Mouse (Mus musculus) lung, embryonic 15.5 days (tissue): ENCODE data around the gene Fam155a. TPM values are rescaled to one million over a fixed set of nuclear protein-coding genes. Genes with fewer than 3 reads are reported as not detected.

ENCODE experiments used
- ATAC-seq: fragments of 200-750 bp; cut with Nextera tagmentation; 2 replicates; pipeline ENCODE4 v1.8.0; 2017; ENCODE audit warnings: moderate number of reproducible peaks, borderline replicate concordance; ENCODE audit not compliant: low FRiP score, low TSS enrichment; ENCODE audit errors: extremely low read depth
- H3K27ac ChIP-seq: fragments of 300-500 bp; sonication (generic); 2 replicates; pipeline ENCODE4 v1.5.1; 2015; ENCODE audit warnings: moderate library complexity, mild to moderate bottlenecking, inconsistent platforms
- H3K27me3 ChIP-seq: fragments of 300-500 bp; sonication (generic); 2 replicates; pipeline ENCODE4 v1.6.1; 2015; ENCODE audit warnings: inconsistent platforms
- H3K36me3 ChIP-seq: fragments of 300-500 bp; sonication (generic); 2 replicates; pipeline ENCODE4 v1.6.1; 2015; ENCODE audit warnings: inconsistent platforms
- H3K4me1 ChIP-seq: fragments of 300-500 bp; sonication (generic); 2 replicates; pipeline ENCODE4 v1.6.1; 2015; ENCODE audit warnings: inconsistent platforms
- H3K4me2 ChIP-seq: fragments of 300-500 bp; sonication (generic); 2 replicates; pipeline ENCODE4 v1.6.1; 2015; ENCODE audit warnings: inconsistent platforms, mild to moderate bottlenecking, moderate library complexity
- H3K4me3 ChIP-seq: fragments of 300-500 bp; sonication (generic); 2 replicates; pipeline ENCODE4 v1.5.1; 2015; ENCODE audit warnings: mild to moderate bottlenecking, inconsistent platforms
- H3K9ac ChIP-seq: fragments of 300-500 bp; sonication (generic); 2 replicates; pipeline ENCODE4 v1.6.1; 2015; ENCODE audit warnings: inconsistent platforms
- H3K9me3 ChIP-seq: fragments of 300-500 bp; sonication (generic); 2 replicates; pipeline ENCODE4 v1.6.1; 2016; ENCODE audit warnings: inconsistent platforms
- WGBS: fragments of 180-500 bp; shearing (Covaris S2); methylation state at CpG from one replicate; pipeline ENCODE4 v1.1.7; 2015; 5-methylcytosine and 5-hydroxymethylcytosine counted together
- polyA plus RNA-seq: library from polyadenylated mRNA; unstranded; fragments of >200 nt; fragmentation: Nextera tagmentation; extraction: Ambion mirVana; gene quantifications from 2 replicates; pipeline ENCODE4 v1.2.1, GENCODE M21; 2015

Gene Fam155a
- polyA plus RNA-seq, 1 experiment from 2014 or later, result 0.15 TPM

DNA sequence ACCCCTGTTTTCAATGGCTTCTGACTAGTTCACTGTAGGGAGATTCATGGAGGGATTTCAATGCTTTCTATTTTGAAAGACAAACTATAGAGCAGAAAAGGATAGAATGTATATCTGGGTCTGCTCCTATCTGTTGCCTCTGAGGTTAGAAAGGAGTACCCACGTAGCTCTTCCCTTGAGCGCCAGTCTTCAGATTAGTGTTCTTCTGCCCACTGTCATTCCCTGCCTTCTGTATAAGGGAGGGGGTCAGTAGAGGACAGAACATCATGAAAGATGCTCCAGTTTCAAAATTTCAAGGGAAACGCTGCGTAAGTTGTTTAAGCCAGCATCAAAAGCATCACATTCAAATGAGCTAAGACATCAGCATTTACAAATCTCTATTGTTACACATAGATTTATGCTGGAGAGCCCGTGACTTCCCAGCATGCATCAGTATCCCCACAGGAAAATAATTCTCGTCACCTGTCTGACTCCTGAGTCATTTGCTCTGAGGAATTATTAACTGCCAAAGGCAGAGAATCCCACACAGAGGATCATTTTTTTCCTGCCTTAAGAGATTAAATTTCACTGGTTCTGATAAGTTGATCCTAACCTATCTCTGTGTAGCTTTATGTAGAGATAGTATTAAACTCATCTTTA is 223.9 kb downstream of the Fam155a start:
- 64% methylated on average over 6 of the region's 6 CpGs for WGBS
- no peak overlapping the region for H3K9ac ChIP-seq
- no peaks in the 10 kb centered on the region for H3K9me3 ChIP-seq
- no peak overlapping the region for H3K4me3 ChIP-seq
- no peaks in the 10 kb centered on the region for H3K27me3 ChIP-seq
- H3K4me2 ChIP-seq, result no peak overlapping the region
- no peaks in the 10 kb centered on the region for H3K4me1 ChIP-seq
- no peak overlapping the region for H3K27ac ChIP-seq
- ATAC-seq, result no peak
- H3K36me3 ChIP-seq, result no peaks in the 10 kb centered on the region

DNA sequence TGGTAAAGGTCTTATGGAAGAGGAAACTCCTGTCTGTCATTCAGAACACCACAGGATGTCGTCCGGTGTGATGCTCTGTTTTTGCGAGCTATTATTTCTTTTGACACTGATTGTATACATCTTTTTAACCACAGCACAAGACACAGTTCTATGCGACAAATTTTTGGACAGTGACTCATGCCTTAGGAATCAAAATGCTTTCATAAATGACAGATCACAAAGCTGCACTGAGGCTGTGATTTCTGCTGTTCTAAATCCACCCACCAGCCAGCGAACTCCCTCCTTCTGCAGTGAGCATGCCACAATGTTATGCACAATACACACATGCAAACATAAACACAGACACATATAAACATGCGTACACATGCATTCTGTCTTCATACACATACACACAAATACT is 224.5 kb downstream of the Fam155a start:
- Histone ChIP-seq H3K4me2 (no peak overlapping the region), H3K9me3 (no peaks in the 10 kb centered on the region), H3K4me3 (no peak overlapping the region), H3K9ac (no peak overlapping the region), H3K36me3 (no peaks in the 10 kb centered on the region), H3K27me3 (no peaks in the 10 kb centered on the region), H3K4me1 (no peaks in the 10 kb centered on the region), H3K27ac (no peak overlapping the region)
- no peak for ATAC-seq
- 50% methylated on average over 6 of the region's 6 CpGs for WGBS

DNA sequence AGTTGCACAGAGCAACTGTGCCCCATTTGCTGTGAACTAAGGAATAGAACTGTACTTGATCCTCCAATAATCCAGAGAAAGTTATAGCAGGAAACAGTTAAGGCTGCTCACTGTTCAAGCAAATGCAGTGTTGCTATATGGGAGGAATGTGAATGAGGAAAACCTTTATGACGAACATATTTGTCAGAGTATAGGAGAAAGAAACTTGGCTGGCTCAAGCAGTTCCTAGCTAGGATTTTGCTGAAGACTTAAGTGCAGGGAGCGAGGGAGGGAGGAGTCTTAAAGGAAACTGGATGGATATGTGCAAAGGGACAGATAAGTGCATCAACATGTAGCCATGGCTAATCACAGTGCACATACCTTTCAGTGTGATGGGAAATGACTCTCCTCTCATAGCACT is 225.3 kb downstream of the Fam155a start:
- no peak for ATAC-seq
- Histone ChIP-seq H3K27me3 (no peaks in the 10 kb centered on the region), H3K4me3 (no peak overlapping the region), H3K4me2 (no peak overlapping the region), H3K9me3 (no peaks in the 10 kb centered on the region), H3K36me3 (no peaks in the 10 kb centered on the region), H3K9ac (no peak overlapping the region), H3K27ac (no peak overlapping the region), H3K4me1 (no peaks in the 10 kb centered on the region)
- 35% methylated on average over 2 of the region's 2 CpGs for WGBS

DNA sequence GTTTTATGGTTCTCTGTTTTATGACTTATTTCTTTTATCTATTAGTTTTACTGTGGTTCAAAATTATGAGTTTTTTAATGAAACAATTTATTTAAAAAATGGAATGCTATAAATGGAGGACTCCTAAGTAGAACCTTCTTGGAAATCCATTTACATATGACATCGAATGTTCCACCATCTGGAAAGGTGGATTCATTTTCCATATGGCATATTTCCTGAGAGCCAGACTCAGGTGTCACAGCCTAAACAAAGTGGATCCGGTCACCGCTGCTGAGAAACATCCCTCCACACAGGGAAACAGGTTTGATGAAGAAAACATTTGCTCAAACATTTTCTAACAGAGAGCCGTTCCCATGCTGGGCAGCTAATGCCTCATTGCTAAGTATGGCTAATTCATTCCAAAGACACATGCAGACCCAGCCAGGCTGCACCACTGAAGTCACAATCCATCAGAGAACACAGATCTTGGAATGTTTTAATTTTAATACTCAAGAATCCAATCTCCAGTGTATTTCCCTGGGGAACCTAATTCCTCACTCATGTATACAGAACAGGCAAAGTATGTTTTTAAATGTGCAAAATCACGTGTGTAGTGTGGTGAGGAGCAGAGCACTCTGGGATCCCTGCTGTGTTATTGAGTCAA is 235.1 kb downstream of the Fam155a start:
- Histone ChIP-seq H3K27ac (no peak overlapping the region), H3K27me3 (no peaks in the 10 kb centered on the region), H3K4me2 (no peak overlapping the region), H3K4me1 (no peaks in the 10 kb centered on the region), H3K9me3 (no peaks in the 10 kb centered on the region), H3K4me3 (no peak overlapping the region), H3K36me3 (no peaks in the 10 kb centered on the region), H3K9ac (no peak overlapping the region)
- WGBS, result 76% methylated on average over 5 of the region's 5 CpGs
- no peak for ATAC-seq

DNA sequence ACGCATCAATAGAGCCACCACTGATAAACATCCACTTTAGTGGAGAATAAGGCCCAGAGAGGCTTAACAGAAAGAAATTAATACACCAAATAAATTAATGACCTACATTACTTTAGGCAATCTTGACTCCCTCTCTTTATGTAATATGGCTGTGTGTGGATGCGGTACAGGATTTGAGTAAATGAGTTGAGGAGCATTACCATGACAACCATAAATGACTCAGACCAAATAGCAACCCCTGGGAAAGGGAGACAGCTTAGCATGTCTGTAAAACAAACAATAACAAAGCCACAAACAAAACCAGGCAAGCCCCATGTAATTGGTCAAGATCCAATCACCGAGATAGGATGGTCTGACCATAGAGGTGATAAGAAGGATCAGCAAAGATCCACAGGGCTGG is 244.4 kb downstream of the Fam155a start:
- no peaks in the 10 kb centered on the region for H3K9me3 ChIP-seq
- H3K4me1 ChIP-seq, result no peaks in the 10 kb centered on the region
- no peak overlapping the region for H3K9ac ChIP-seq
- no peaks in the 10 kb centered on the region for H3K27me3 ChIP-seq
- ATAC-seq, result no peak
- no peak overlapping the region for H3K4me2 ChIP-seq
- H3K27ac ChIP-seq, result no peak overlapping the region
- WGBS, result 72% methylated on average over 3 of the region's 3 CpGs
- no peak overlapping the region for H3K4me3 ChIP-seq
- no peaks in the 10 kb centered on the region for H3K36me3 ChIP-seq

DNA sequence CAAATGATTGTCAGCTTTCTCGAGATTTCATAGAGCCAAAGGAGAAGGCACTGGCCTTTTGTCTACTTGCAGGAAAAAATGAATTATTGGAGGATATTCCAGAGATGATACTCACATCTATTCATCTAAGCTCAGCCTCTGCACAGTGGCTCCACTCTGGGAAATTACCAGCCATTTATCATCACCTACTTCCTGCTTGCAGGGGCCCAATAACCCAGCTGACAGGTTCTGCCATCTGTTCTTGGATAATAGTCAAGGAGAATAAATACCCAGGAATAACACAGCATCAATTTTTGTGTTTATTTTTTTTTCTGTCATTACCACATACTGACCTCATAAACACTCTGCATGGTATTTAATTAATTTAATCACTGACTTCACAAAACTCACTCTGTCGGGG is 249.4 kb downstream of the Fam155a start:
- whole genome bisulfite sequencing, result 52% methylated on average over 2 of the region's 2 CpGs

DNA sequence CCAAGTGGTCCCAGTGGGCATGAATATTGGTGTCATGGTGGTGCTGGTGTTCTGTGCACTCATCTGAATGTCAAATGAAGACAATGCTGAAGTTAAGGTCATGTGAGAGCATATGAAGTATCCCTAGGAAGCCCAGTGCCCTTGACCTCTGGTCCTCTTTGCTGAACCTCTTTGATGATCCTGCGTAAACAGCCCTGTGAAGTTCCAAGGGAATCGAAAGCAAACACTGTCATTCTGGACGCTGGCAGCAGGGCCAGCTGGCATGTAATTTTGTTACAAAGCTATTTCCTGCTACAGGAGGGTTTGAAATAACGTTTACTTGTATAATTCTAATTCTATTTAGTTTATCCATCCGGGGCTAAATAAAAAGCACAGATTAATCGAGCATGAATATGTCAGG is 270.2 kb downstream of the Fam155a start:
- WGBS, result 25% methylated on average over 6 of the region's 6 CpGs
- Histone ChIP-seq H3K4me2 (no peak overlapping the region), H3K27ac (no peak overlapping the region), H3K27me3 (no peaks in the 10 kb centered on the region), H3K36me3 (no peaks in the 10 kb centered on the region), H3K4me1 (no peaks in the 10 kb centered on the region), H3K9ac (no peak overlapping the region), H3K4me3 (no peak overlapping the region), H3K9me3 (no peaks in the 10 kb centered on the region)
- ATAC-seq, result no peak

More for the DNA sequence above, 249.4 kb downstream of the Fam155a start:
- H3K9ac ChIP-seq, result no peak overlapping the region
- H3K4me2 ChIP-seq, result no peak overlapping the region
- no peaks in the 10 kb centered on the region for H3K9me3 ChIP-seq
- no peak overlapping the region for H3K4me3 ChIP-seq
- ATAC-seq, result no peak
- no peaks in the 10 kb centered on the region for H3K27me3 ChIP-seq
- H3K36me3 ChIP-seq, result no peaks in the 10 kb centered on the region
- H3K4me1 ChIP-seq, result no peaks in the 10 kb centered on the region
- no peak overlapping the region for H3K27ac ChIP-seq

DNA sequence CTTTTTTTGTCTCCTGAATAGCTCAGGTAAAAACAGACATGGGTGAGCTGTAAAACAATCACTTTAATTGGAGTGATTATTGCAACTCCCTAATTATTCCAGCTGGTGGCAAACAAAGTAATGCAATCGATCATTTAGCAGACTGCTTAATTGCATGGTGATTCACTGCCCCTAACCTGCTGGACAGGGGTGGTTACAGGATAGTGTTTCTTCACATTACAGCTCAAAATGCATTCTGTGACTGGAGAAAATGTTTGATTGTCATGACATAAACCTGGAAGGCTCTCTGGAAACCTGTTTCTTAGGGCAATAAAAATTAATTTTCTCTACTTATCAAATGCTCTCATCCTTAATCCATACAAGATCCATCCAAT is 276.7 kb downstream of the Fam155a start:
- 60% methylated on average over 1 of the region's 1 CpGs for WGBS
- Histone ChIP-seq H3K9ac (no peak overlapping the region), H3K4me1 (no peaks in the 10 kb centered on the region), H3K9me3 (no peaks in the 10 kb centered on the region), H3K4me3 (no peak overlapping the region), H3K27ac (no peak overlapping the region), H3K36me3 (no peaks in the 10 kb centered on the region), H3K27me3 (no peaks in the 10 kb centered on the region), H3K4me2 (no peak overlapping the region)
- no peak for ATAC-seq

DNA sequence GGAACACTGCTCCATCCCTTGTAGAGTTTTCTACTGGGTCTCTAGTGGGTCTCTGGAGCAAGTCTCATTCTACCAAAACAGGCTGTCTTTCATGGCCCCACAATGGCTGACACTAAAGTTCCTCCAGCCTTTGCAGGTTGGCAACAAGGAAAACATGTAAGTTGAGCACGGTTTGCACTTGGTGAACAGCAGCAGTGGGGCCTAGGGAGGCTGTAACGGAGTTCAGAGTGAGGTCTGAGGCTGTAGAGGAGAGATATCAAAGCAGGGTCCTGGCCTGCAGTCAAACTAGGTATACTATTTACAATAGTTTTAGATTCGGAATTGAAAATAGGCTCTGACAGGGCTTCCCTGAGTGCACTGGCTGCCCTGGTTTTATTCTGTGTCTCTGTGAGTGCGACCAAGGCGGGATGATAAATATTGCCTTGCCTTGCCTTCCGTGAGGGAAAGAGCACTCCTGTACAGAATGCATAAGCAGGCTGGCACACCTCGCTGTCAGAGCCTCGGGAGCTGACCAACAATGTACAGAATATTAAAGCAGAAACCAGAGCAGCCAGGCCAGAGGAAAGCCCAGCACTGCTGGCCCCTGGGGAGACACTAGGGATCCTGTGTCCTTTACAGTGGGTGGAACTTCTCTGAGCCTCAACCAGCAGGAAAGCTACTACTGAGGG is 277.3 kb downstream of the Fam155a start:
- 48% methylated on average over 8 of the region's 8 CpGs for WGBS
- ATAC-seq, result no peak
- no peak overlapping the region for H3K9ac ChIP-seq
- H3K36me3 ChIP-seq, result no peaks in the 10 kb centered on the region
- H3K4me2 ChIP-seq, result no peak overlapping the region
- no peak overlapping the region for H3K27ac ChIP-seq
- no peaks in the 10 kb centered on the region for H3K9me3 ChIP-seq
- H3K27me3 ChIP-seq, result no peaks in the 10 kb centered on the region
- no peaks in the 10 kb centered on the region for H3K4me1 ChIP-seq
- no peak overlapping the region for H3K4me3 ChIP-seq

DNA sequence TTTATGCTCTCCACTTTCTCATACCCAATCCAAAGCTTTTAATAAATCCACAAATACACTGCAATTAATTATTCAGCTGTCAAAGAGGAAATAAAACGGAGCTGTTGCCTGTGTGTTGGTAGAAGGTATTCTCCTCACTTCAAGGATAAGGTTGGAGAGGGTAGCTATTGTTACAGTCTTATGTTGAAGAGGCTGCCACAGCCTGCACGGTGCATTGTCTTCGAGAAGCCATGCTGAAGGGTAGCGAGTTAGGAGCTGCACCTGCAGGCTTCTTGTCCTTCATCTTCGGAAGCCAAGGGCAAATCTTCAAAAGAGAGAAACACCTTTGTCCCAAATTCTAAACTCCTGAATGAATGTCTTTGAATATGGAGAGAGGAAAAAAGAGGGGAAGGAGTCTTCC is 288.4 kb downstream of the Fam155a start:
- H3K36me3 ChIP-seq, result no peaks in the 10 kb centered on the region
- H3K27me3 ChIP-seq, result no peaks in the 10 kb centered on the region
- WGBS, result 69% methylated on average over 5 of the region's 5 CpGs
- ATAC-seq, result no peak
- no peak overlapping the region for H3K4me3 ChIP-seq
- H3K9ac ChIP-seq, result no peak overlapping the region
- no peak overlapping the region for H3K4me2 ChIP-seq
- no peaks in the 10 kb centered on the region for H3K9me3 ChIP-seq
- H3K27ac ChIP-seq, result no peak overlapping the region
- no peaks in the 10 kb centered on the region for H3K4me1 ChIP-seq

DNA sequence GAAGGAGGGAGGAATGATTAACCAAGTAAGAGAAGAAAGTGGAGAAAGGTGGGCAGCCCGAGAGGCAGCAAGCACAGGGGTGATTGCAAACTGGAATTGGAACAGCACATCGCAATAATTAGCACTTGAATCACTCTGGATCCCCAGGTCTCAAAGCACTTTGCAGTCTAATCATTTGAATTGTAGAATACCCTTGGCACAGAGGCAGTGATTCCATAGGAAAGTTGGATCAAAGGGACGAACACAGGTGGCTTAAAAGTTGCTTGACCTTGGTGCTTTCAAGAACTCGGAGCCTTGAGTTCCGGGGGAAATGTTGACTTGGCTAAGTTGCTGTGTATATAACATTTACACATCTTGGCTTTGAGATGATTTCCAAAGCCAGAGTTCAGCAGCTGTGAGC is 299.7 kb downstream of the Fam155a start:
- Histone ChIP-seq H3K36me3 (no peaks in the 10 kb centered on the region), H3K4me3 (no peak overlapping the region), H3K27ac (no peak overlapping the region), H3K9me3 (no peaks in the 10 kb centered on the region), H3K4me2 (no peak overlapping the region), H3K27me3 (no peaks in the 10 kb centered on the region), H3K4me1 (no peaks in the 10 kb centered on the region), H3K9ac (no peak overlapping the region)
- ATAC-seq, result no peak
- 57% methylated on average over 5 of the region's 5 CpGs for WGBS

DNA sequence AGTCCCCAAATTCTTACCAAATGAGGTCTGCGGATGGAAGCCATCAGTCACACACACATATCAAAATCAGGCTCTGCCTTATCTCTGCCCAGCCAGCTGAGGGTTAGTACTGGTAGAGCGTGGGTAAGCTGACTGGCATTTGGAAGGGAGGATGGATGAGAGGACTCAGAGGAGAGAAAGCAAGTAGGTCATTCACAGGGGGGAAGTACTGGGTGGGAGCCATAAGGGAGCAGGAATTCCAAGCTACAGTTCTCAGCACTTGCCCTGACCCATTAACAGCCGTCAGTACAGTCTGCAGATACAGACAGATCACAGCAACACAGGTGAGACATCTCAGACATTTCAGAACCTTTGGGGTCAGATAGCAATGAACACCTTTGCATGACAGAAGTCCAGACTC is 300.8 kb downstream of the Fam155a start:
- Histone ChIP-seq H3K27ac (no peak overlapping the region), H3K9ac (no peak overlapping the region), H3K9me3 (no peaks in the 10 kb centered on the region), H3K36me3 (no peaks in the 10 kb centered on the region), H3K4me2 (no peak overlapping the region), H3K4me1 (no peaks in the 10 kb centered on the region), H3K4me3 (no peak overlapping the region), H3K27me3 (no peaks in the 10 kb centered on the region)
- ATAC-seq, result no peak
- WGBS, result 52% methylated on average over 3 of the region's 3 CpGs
